Mouse (Mus musculus): Measurements from ENCODE around the gene St8sia2.

The St8sia2 gene

GRCm38 (mm10) chr7:74013601-74014175, at the start of gene St8sia2:
Gene St8sia2, minus strand, starts transcription at chr7:74013690.
- no peak for DNase-seq (ENCODE audit: low read depth)

- no peak for DNase-seq (ENCODE audit: low read depth)
Measured at GRCm38 (mm10) chr7:74061076-74061475, 47.6 kb upstream of the St8sia2 start.

GRCm38 (mm10) chr7:74060306-74060946, 46.9 kb upstream of the St8sia2 start:
- DNase-seq (ENCODE audit: low read depth), result peak; percentile 75

- no peak for DNase-seq (ENCODE audit: low read depth)
Measured at GRCm38 (mm10) chr7:74059684-74060083, 46.2 kb upstream of the St8sia2 start.

- no peak for DNase-seq (ENCODE audit: low read depth)
Measured at GRCm38 (mm10) chr7:74055753-74056152, 42.3 kb upstream of the St8sia2 start.

GRCm38 (mm10) chr7:74047591-74047990, 34.1 kb upstream of the St8sia2 start:
- no peak for DNase-seq (ENCODE audit: low read depth)

- no peak for DNase-seq (ENCODE audit: low read depth)
Measured at GRCm38 (mm10) chr7:74045166-74045957, 31.9 kb upstream of the St8sia2 start.

GRCm38 (mm10) chr7:74043562-74044138, 30.2 kb upstream of the St8sia2 start:
- peak; percentile 67 for DNase-seq (ENCODE audit: low read depth)

- no peak for DNase-seq (ENCODE audit: low read depth)
Measured at GRCm38 (mm10) chr7:74025007-74025406, 11.5 kb upstream of the St8sia2 start.

GRCm38 (mm10) chr7:74024171-74024570, 10.7 kb upstream of the St8sia2 start:
- DNase-seq (ENCODE audit: low read depth), result no peak

GRCm38 (mm10) chr7:74022571-74022970, 9.1 kb upstream of the St8sia2 start:
- DNase-seq (ENCODE audit: low read depth), result no peak

- DNase-seq (ENCODE audit: low read depth), result no peak
Measured at GRCm38 (mm10) chr7:74021771-74022170, 8.3 kb upstream of the St8sia2 start.

GRCm38 (mm10) chr7:74016613-74017012, 3.1 kb upstream of the St8sia2 start:
- no peak for DNase-seq (ENCODE audit: low read depth)

- DNase-seq (ENCODE audit: low read depth), result no peak
Measured at GRCm38 (mm10) chr7:74012858-74013600, 461 bp downstream of the St8sia2 start.

GRCm38 (mm10) chr7:74011976-74012857, 1.3 kb downstream of the St8sia2 start:
- DNase-seq (ENCODE audit: low read depth), result no peak

GRCm38 (mm10) chr7:74008946-74009542, 4.4 kb downstream of the St8sia2 start:
- DNase-seq (ENCODE audit: low read depth), result no peak

GRCm38 (mm10) chr7:74006775-74007371, 6.6 kb downstream of the St8sia2 start:
- DNase-seq (ENCODE audit: low read depth), result no peak

- no peak for DNase-seq (ENCODE audit: low read depth)
Measured at GRCm38 (mm10) chr7:74006364-74006763, 7.1 kb downstream of the St8sia2 start.

GRCm38 (mm10) chr7:74000743-74001510, 12.6 kb downstream of the St8sia2 start:
- no peak for DNase-seq (ENCODE audit: low read depth)

Measured in fibroblast of lung, adult 2 months (primary cell).